Mouse (Mus musculus): ENCODE measurements around the gene Glis3. TPM values are rescaled to one million over a fixed set of nuclear protein-coding genes. Genes with fewer than 3 reads are reported as not detected.

Glis3 gene
- total and polyA plus RNA-seq, 3 experiments: not detected

- H3K4me3 ChIP-seq (ENCODE audit: control insufficient read depth in 1 of 2, insufficient read depth in 1 of 2, low read depth in 2 of 2, low read length in 2 of 2): no peak overlapping the region
- no peaks in the 10 kb centered on the region for H3K4me1 ChIP-seq (ENCODE audit: control insufficient read depth in 1 of 2, insufficient read depth in 2 of 2, low read length in 2 of 2)
- no peak for DNase-seq (ENCODE audit: low read depth, low spot score)
- no peaks in the 10 kb centered on the region for H3K9me3 ChIP-seq (replicated peaks; ENCODE audit: insufficient read depth, low read length)
- no peaks in the 10 kb centered on the region for H3K27me3 ChIP-seq (ENCODE audit: control insufficient read depth in 1 of 2, insufficient read depth in 2 of 2, low read length in 2 of 2)
- no peaks in the 10 kb centered on the region for H3K79me2 ChIP-seq (ENCODE audit: control insufficient read depth, insufficient read depth, low read length, poor library complexity)
- H3K36me3 ChIP-seq (ENCODE audit: control insufficient read depth in 1 of 2, insufficient read depth in 2 of 2, low read length in 2 of 2): no peaks in the 10 kb centered on the region
- no peak overlapping the region for H3K9ac ChIP-seq (ENCODE audit: control insufficient read depth, low read depth, low read length, poor library complexity, severe bottlenecking)
- H3K27ac ChIP-seq (ENCODE audit: control insufficient read depth, low read depth, low read length): no peak overlapping the region
- TF ChIP-seq HCFC1 (IDR thresholded peaks at IDR 0.05; ENCODE audit: low read depth, low read length): no peak
- TF ChIP-seq GABPA (IDR thresholded peaks at IDR 0.05; ENCODE audit: low read depth, low read length): no peak
- TF ChIP-seq SIN3A (IDR thresholded peaks at IDR 0.05; ENCODE audit: low read length): no peak
- TF ChIP-seq E2F4 (IDR thresholded peaks at IDR 0.05; ENCODE audit: borderline replicate concordance, low read depth, low read length): no peak
- TF ChIP-seq MYC (IDR thresholded peaks at IDR 0.05; ENCODE audit: low read depth, low read length): no peak
- no peak for TF ChIP-seq ZNF384 (IDR thresholded peaks at IDR 0.05; ENCODE audit: low read depth, low read length)
- no peak for TF ChIP-seq MEF2A (IDR thresholded peaks at IDR 0.05; ENCODE audit: extremely low read depth, insufficient replicate concordance, low read depth, low read length, poor library complexity, severe bottlenecking)
- TF ChIP-seq POLR2A (IDR thresholded peaks at IDR 0.05; ENCODE audit: control insufficient read depth in 1 of 2, insufficient read depth in 1 of 2, low read depth in 1 of 2, low read length in 2 of 2, poor library complexity in 1 of 2): no peak
- TF ChIP-seq NELFE (IDR thresholded peaks at IDR 0.05; ENCODE audit: low read depth, low read length): no peak
- TF ChIP-seq RAD21 (IDR thresholded peaks at IDR 0.05; ENCODE audit: low read depth, low read length): no peak
- no peak for TF ChIP-seq EP300 (IDR thresholded peaks at IDR 0.05; ENCODE audit: low read depth in 1 of 2, low read length in 2 of 2)
- no peak for TF ChIP-seq KAT2A (conservative IDR thresholded peaks at IDR 0.05; ENCODE audit: low read depth, low read length)
- no peak for TF ChIP-seq MAFK (IDR thresholded peaks at IDR 0.05; ENCODE audit: borderline replicate concordance, low read depth, low read length)
- TF ChIP-seq MXI1 (IDR thresholded peaks at IDR 0.05; ENCODE audit: low read depth, low read length): no peak
- TF ChIP-seq CHD1 (IDR thresholded peaks at IDR 0.05; ENCODE audit: low read depth, low read length): no peak
- TF ChIP-seq CTCF (IDR thresholded peaks at IDR 0.05 in 2 of 3, conservative IDR thresholded peaks at IDR 0.05 in 1 of 3; ENCODE audit: control insufficient read depth in 1 of 3, insufficient read depth in 1 of 3, low read depth in 2 of 3, low read length in 3 of 3, poor library complexity in 1 of 3, severe bottlenecking in 1 of 3): no peak
- TF ChIP-seq RCOR1 (IDR thresholded peaks at IDR 0.05; ENCODE audit: low read depth, low read length): no peak
Measured at GRCm38 (mm10) chr19:28357595-28357994, 322.3 kb downstream of the Glis3 start.

- Histone ChIP-seq H3K9me3 (replicated peaks; ENCODE audit: insufficient read depth, low read length) (no peaks in the 10 kb centered on the region), H3K4me1 (ENCODE audit: control insufficient read depth in 1 of 2, insufficient read depth in 2 of 2, low read length in 2 of 2) (no peaks in the 10 kb centered on the region), H3K9ac (ENCODE audit: control insufficient read depth, low read depth, low read length, poor library complexity, severe bottlenecking) (no peak overlapping the region), H3K4me3 (ENCODE audit: control insufficient read depth in 1 of 2, insufficient read depth in 1 of 2, low read depth in 2 of 2, low read length in 2 of 2) (no peak overlapping the region), H3K27me3 (ENCODE audit: control insufficient read depth in 1 of 2, insufficient read depth in 2 of 2, low read length in 2 of 2) (no peaks in the 10 kb centered on the region), H3K79me2 (ENCODE audit: control insufficient read depth, insufficient read depth, low read length, poor library complexity) (no peaks in the 10 kb centered on the region), H3K27ac (ENCODE audit: control insufficient read depth, low read depth, low read length) (no peak overlapping the region), H3K36me3 (ENCODE audit: control insufficient read depth in 1 of 2, insufficient read depth in 2 of 2, low read length in 2 of 2) (no peaks in the 10 kb centered on the region)
- DNase-seq (ENCODE audit: low read depth, low spot score): no peak
- TF ChIP-seq RCOR1 (IDR thresholded peaks at IDR 0.05; ENCODE audit: low read depth, low read length): no peak
- TF ChIP-seq BHLHE40 (IDR thresholded peaks at IDR 0.05; ENCODE audit: borderline replicate concordance, low read depth, low read length): no peak
- TF ChIP-seq CHD1 (IDR thresholded peaks at IDR 0.05; ENCODE audit: low read depth, low read length): no peak
- TF ChIP-seq SIN3A (IDR thresholded peaks at IDR 0.05; ENCODE audit: low read length): no peak
- TF ChIP-seq MEF2A (IDR thresholded peaks at IDR 0.05; ENCODE audit: extremely low read depth, insufficient replicate concordance, low read depth, low read length, poor library complexity, severe bottlenecking): no peak
- TF ChIP-seq MYC (IDR thresholded peaks at IDR 0.05; ENCODE audit: low read depth, low read length): no peak
- TF ChIP-seq MXI1 (IDR thresholded peaks at IDR 0.05; ENCODE audit: low read depth, low read length): no peak
- TF ChIP-seq KAT2A (conservative IDR thresholded peaks at IDR 0.05; ENCODE audit: low read depth, low read length): no peak
- TF ChIP-seq UBTF (IDR thresholded peaks at IDR 0.05; ENCODE audit: borderline replicate concordance, insufficient read depth, low read depth, low read length): no peak
- TF ChIP-seq SMC3 (IDR thresholded peaks at IDR 0.05; ENCODE audit: low read depth, low read length): no peak
- TF ChIP-seq NELFE (IDR thresholded peaks at IDR 0.05; ENCODE audit: low read depth, low read length): no peak
- no peak for TF ChIP-seq ZNF384 (IDR thresholded peaks at IDR 0.05; ENCODE audit: low read depth, low read length)
- no peak for TF ChIP-seq GABPA (IDR thresholded peaks at IDR 0.05; ENCODE audit: low read depth, low read length)
Measured at GRCm38 (mm10) chr19:28351068-28352066, 328.5 kb downstream of the Glis3 start.

All from MEL (cell line).